ENCODE assay signal across 30 mouse cellular contexts in genomic region chr9:49310821-49311220, GRCm38 (mm10). TPM values are rescaled to one million over a fixed set of nuclear protein-coding genes. Genes with fewer than 3 reads are reported as not detected.
A peak's percentile ranks its signal among the peaks of the same experiment; 100 is the strongest.
DNase-seq lines count a peak whose midpoint lies in the region; ATAC-seq and TF ChIP-seq lines count a peak whose summit lies in the region.
"Had no signal": no experiment of that assay in that cellular context is flagged by ENCODE, and none has a peak within 500 bp of the region (broad histone marks: within the 10 kb centered on the region; RNA-seq: fewer than 3 reads in every experiment).

No protein-coding gene starts in this region.

- ATAC-seq in forebrain, postnatal 0 days = no peak
- ATAC-seq in forebrain, embryonic 16.5 days = no peak
- no peak for ATAC-seq in lung, embryonic 14.5 days (ENCODE audit: insufficient read depth)
- no peak for ATAC-seq in midbrain, postnatal 0 days (ENCODE audit: low FRiP score)
- ATAC-seq: CD4-positive, CD25-positive, alpha-beta regulatory T cell, adult 4 months; forebrain, embryonic 13.5 days; intestine, postnatal 0 days had no signal

- H3K36me3 ChIP-seq in forebrain, postnatal 0 days (ENCODE audit: insufficient read depth) = no peaks in the 10 kb centered on the region
- H3K36me3 ChIP-seq in forebrain, embryonic 16.5 days (ENCODE audit: control insufficient read depth, insufficient read depth) = no peaks in the 10 kb centered on the region
- no peaks in the 10 kb centered on the region for H3K36me3 ChIP-seq in lung, embryonic 14.5 days (ENCODE audit: insufficient read depth)
- H3K36me3 ChIP-seq in midbrain, postnatal 0 days (ENCODE audit: insufficient read depth, low read length) = no peaks in the 10 kb centered on the region
- H3K36me3 ChIP-seq in midbrain, embryonic 10.5 days = no peaks in the 10 kb centered on the region
- H3K36me3 ChIP-seq: embryonic facial prominence, embryonic 15.5 days; heart, embryonic 12.5 days; heart, embryonic 15.5 days; hindbrain, embryonic 10.5 days; hindbrain, embryonic 13.5 days had no signal

- peak; percentile 8 for DNase-seq in forebrain, postnatal 0 days
- DNase-seq in lung, embryonic 14.5 days = peak; percentile 75
- DNase-seq in lung, adult 2 months = no peak
- peak; percentile 51 for DNase-seq in midbrain, postnatal 0 days (ENCODE audit: low spot score)
- no peak for DNase-seq in midbrain, embryonic 10.5 days (ENCODE audit: low spot score)
- DNase-seq in brain, embryonic 14.5 days (ENCODE audit: low read depth) = peak; percentile 30
- DNase-seq in left cerebral cortex, postnatal 36 days (ENCODE audit: low spot score in 2 of 2) = no peak
- DNase-seq: adrenal gland, postnatal 10 days; adrenal gland, postnatal 36 days; cerebellum, adult 11-12 months; cerebellum, adult 8-10 months; cerebellum, postnatal 10 days; cerebellum, postnatal 36 days; embryo, embryonic 11 days; gastrocnemius, postnatal 10 days; gastrocnemius, postnatal 36 days; heart, postnatal 10 days had no signal

- H3K27me3 ChIP-seq in forebrain, postnatal 0 days (ENCODE audit: insufficient read depth, low read length) = no peaks in the 10 kb centered on the region; the same call in 1 of the 2 replicates
- no peaks in the 10 kb centered on the region for H3K27me3 ChIP-seq in forebrain, embryonic 16.5 days (replicated peaks; ENCODE audit: control insufficient read depth, insufficient read depth, low read length)
- no peaks in the 10 kb centered on the region for H3K27me3 ChIP-seq in lung, embryonic 14.5 days (ENCODE audit: insufficient read depth, low read length)
- no peaks in the 10 kb centered on the region for H3K27me3 ChIP-seq in midbrain, postnatal 0 days (ENCODE audit: insufficient read depth, low read length)
- H3K27me3 ChIP-seq in midbrain, embryonic 10.5 days (ENCODE audit: low read depth, poor library complexity, severe bottlenecking) = no peaks in the 10 kb centered on the region
- H3K27me3 ChIP-seq: embryonic facial prominence, embryonic 15.5 days; forebrain, embryonic 13.5 days; heart, embryonic 12.5 days; heart, embryonic 15.5 days; hindbrain, embryonic 13.5 days had no signal

- no peak for TF ChIP-seq CTCF in forebrain, postnatal 0 days (IDR thresholded peaks at IDR 0.05; ENCODE audit: low read depth)
- TF ChIP-seq CTCF in lung, embryonic 14.5 days (IDR thresholded peaks at IDR 0.05; ENCODE audit: low read depth) = no peak
- no peak for TF ChIP-seq CTCF in lung, adult 2 months (IDR thresholded peaks at IDR 0.05; ENCODE audit: insufficient read depth, low read length)
- no peak for TF ChIP-seq CTCF in midbrain, postnatal 0 days (IDR thresholded peaks at IDR 0.05)
- no peak for TF ChIP-seq CTCF in brain, embryonic 14.5 days (IDR thresholded peaks at IDR 0.05; ENCODE audit: borderline replicate concordance, extremely low read depth, insufficient read depth, insufficient read length)

- H3K4me2 ChIP-seq in forebrain, postnatal 0 days (ENCODE audit: low read depth) = no peak overlapping the region
- H3K4me2 ChIP-seq in forebrain, embryonic 16.5 days (ENCODE audit: low read length) = no peak overlapping the region
- no peak overlapping the region for H3K4me2 ChIP-seq in lung, embryonic 14.5 days
- no peak overlapping the region for H3K4me2 ChIP-seq in midbrain, postnatal 0 days (ENCODE audit: low read depth, low read length, poor library complexity, severe bottlenecking)
- H3K4me2 ChIP-seq: embryonic facial prominence, embryonic 15.5 days; forebrain, embryonic 13.5 days; heart, embryonic 12.5 days; heart, embryonic 15.5 days; hindbrain, embryonic 13.5 days had no signal

- H3K9ac ChIP-seq in forebrain, postnatal 0 days = no peak overlapping the region
- no peak overlapping the region for H3K9ac ChIP-seq in forebrain, embryonic 16.5 days (replicated peaks; ENCODE audit: low read depth, low read length)
- H3K9ac ChIP-seq in lung, embryonic 14.5 days = no peak overlapping the region
- no peak overlapping the region for H3K9ac ChIP-seq in midbrain, postnatal 0 days (replicated peaks; ENCODE audit: low read length, poor library complexity, severe bottlenecking)
- H3K9ac ChIP-seq: embryonic facial prominence, embryonic 15.5 days; forebrain, embryonic 13.5 days; heart, embryonic 12.5 days; heart, embryonic 15.5 days; hindbrain, embryonic 13.5 days had no signal

- intact Hi-C loops in left cerebral cortex, postnatal 36 days (cut with DNase I) = no loop called here

- no peaks in the 10 kb centered on the region for H3K9me3 ChIP-seq in forebrain, postnatal 0 days (ENCODE audit: low read length)
- no peaks in the 10 kb centered on the region for H3K9me3 ChIP-seq in forebrain, embryonic 16.5 days (ENCODE audit: control insufficient read depth, low read length)
- H3K9me3 ChIP-seq in lung, embryonic 14.5 days (ENCODE audit: low read depth, low read length) = no peaks in the 10 kb centered on the region
- no peaks in the 10 kb centered on the region for H3K9me3 ChIP-seq in midbrain, postnatal 0 days (ENCODE audit: low read length)
- no peaks in the 10 kb centered on the region for H3K9me3 ChIP-seq in midbrain, embryonic 10.5 days (replicated peaks)
- H3K9me3 ChIP-seq: embryonic facial prominence, embryonic 15.5 days; forebrain, embryonic 13.5 days; heart, embryonic 12.5 days; heart, embryonic 15.5 days; hindbrain, embryonic 10.5 days; hindbrain, embryonic 13.5 days had no signal

- H3K27ac ChIP-seq in forebrain, postnatal 0 days (ENCODE audit: low read depth, low read length) = no peak overlapping the region
- no peak overlapping the region for H3K27ac ChIP-seq in forebrain, embryonic 16.5 days (ENCODE audit: low read length)
- H3K27ac ChIP-seq in lung, embryonic 14.5 days (ENCODE audit: low read depth) = no peak overlapping the region
- H3K27ac ChIP-seq in midbrain, postnatal 0 days (ENCODE audit: low read depth, low read length) = no peak overlapping the region
- no peak overlapping the region for H3K27ac ChIP-seq in midbrain, embryonic 10.5 days (replicated peaks)
- H3K27ac ChIP-seq: embryonic facial prominence, embryonic 15.5 days; forebrain, embryonic 13.5 days; heart, embryonic 15.5 days; hindbrain, embryonic 10.5 days; hindbrain, embryonic 13.5 days had no signal

- no peak for TF ChIP-seq POLR2A in lung, adult 2 months (IDR thresholded peaks at IDR 0.05; ENCODE audit: borderline replicate concordance, extremely low read depth, low read depth, low read length)
- no peak for TF ChIP-seq POLR2A in brain, embryonic 14.5 days (IDR thresholded peaks at IDR 0.05; ENCODE audit: borderline replicate concordance, extremely low read depth, insufficient read depth, insufficient read length, poor library complexity, severe bottlenecking)

- no peak overlapping the region for H3K4me3 ChIP-seq in forebrain, postnatal 0 days (ENCODE audit: low read depth, low read length)
- no peak overlapping the region for H3K4me3 ChIP-seq in forebrain, embryonic 16.5 days (replicated peaks; ENCODE audit: low read length)
- H3K4me3 ChIP-seq in lung, embryonic 14.5 days (ENCODE audit: low read depth, low read length) = no peak overlapping the region
- no peak overlapping the region for H3K4me3 ChIP-seq in lung, adult 2 months (replicated peaks; ENCODE audit: extremely low read depth, low read depth, low read length)
- no peak overlapping the region for H3K4me3 ChIP-seq in midbrain, postnatal 0 days (ENCODE audit: low read depth, low read length)
- no peak overlapping the region for H3K4me3 ChIP-seq in midbrain, embryonic 10.5 days
- H3K4me3 ChIP-seq: embryonic facial prominence, embryonic 15.5 days; forebrain, embryonic 13.5 days; heart, embryonic 12.5 days; heart, embryonic 15.5 days; hindbrain, embryonic 10.5 days; hindbrain, embryonic 13.5 days had no signal

- WGBS in forebrain, postnatal 0 days = 37% methylated on average over 4 of the region's 4 CpGs
- 32% methylated on average over 4 of the region's 4 CpGs for WGBS in forebrain, embryonic 16.5 days
- 23% methylated on average over 4 of the region's 4 CpGs for WGBS in lung, embryonic 14.5 days
- 35% methylated on average over 4 of the region's 4 CpGs for WGBS in lung, adult 2 months
- 55% methylated on average over 4 of the region's 4 CpGs for WGBS in midbrain, postnatal 0 days
- WGBS in midbrain, embryonic 10.5 days = 76% methylated on average over 4 of the region's 4 CpGs

- no peaks in the 10 kb centered on the region for H3K4me1 ChIP-seq in forebrain, postnatal 0 days (ENCODE audit: insufficient read depth)
- H3K4me1 ChIP-seq in forebrain, embryonic 16.5 days (replicated peaks; ENCODE audit: control insufficient read depth, insufficient read depth, low read length) = no peaks in the 10 kb centered on the region
- H3K4me1 ChIP-seq in lung, embryonic 14.5 days (ENCODE audit: insufficient read depth) = no peaks in the 10 kb centered on the region
- H3K4me1 ChIP-seq in lung, adult 2 months (ENCODE audit: control insufficient read depth, insufficient read depth, low read length) = no peaks in the 10 kb centered on the region
- 0 out of 2 replicates have a peak, but pooled peaks cover 2% of the 10 kb centered on the region for H3K4me1 ChIP-seq in midbrain, postnatal 0 days (ENCODE audit: insufficient read depth, low read length)
- no peaks in the 10 kb centered on the region for H3K4me1 ChIP-seq in midbrain, embryonic 10.5 days
- H3K4me1 ChIP-seq: embryonic facial prominence, embryonic 15.5 days; forebrain, embryonic 13.5 days; hindbrain, embryonic 10.5 days; hindbrain, embryonic 13.5 days had no signal

RNA-seq across cellular contexts. Expression of gene Drd2, which starts 29.6 kb away (rescaled TPM):
- 7.4 and 10.0 TPM in 2 replicates for total RNA-seq in forebrain, postnatal 0 days (2014; rRNA removed)
- 4.9 and 6.3 TPM in 2 replicates for polyA plus RNA-seq in forebrain, postnatal 0 days (2015; fragmentation: Nextera tagmentation; extraction: Ambion mirVana)
- 4.7 and 6.2 TPM in 2 replicates for polyA plus RNA-seq in forebrain, embryonic 16.5 days (2015; fragmentation: Nextera tagmentation; extraction: Ambion mirVana)
- polyA plus RNA-seq in lung, embryonic 14.5 days (2014; fragmentation: Nextera tagmentation; extraction: Ambion mirVana) = not detected in 2 replicates
- polyA plus RNA-seq in lung, adult 2 months (2012; rRNA removed) = 0.12 TPM in 1 of 2 replicates, not detected in the other
- 12.7 and 13.3 TPM in 2 replicates for total RNA-seq in midbrain, postnatal 0 days (2014; rRNA removed)
- polyA plus RNA-seq in midbrain, postnatal 0 days (2015; fragmentation: Nextera tagmentation; extraction: Ambion mirVana) = 7.8 and 8.6 TPM in 2 replicates
- 0.48 and 0.65 TPM in 2 replicates for polyA plus RNA-seq in midbrain, embryonic 10.5 days (2016; fragmentation: Nextera tagmentation; extraction: Ambion mirVana)
- 5.7 and 8.2 TPM in 2 replicates for polyA plus RNA-seq in brain, embryonic 14.5 days (2012; rRNA removed)
- 10 to 100 TPM in 1 of 2 experiments, 1 to 10 TPM in 1; 9.8 to 14.5 TPM for total RNA-seq in left cerebral cortex, postnatal 36 days (2021)
- total RNA-seq: gastrocnemius, adult 18-20 months; gastrocnemius, postnatal 10 days; gastrocnemius, postnatal 36 days; granulocyte monocyte progenitor cell, adult 5-6 weeks; MEL had no signal
- polyA plus RNA-seq: CD4-positive, CD25-positive, alpha-beta regulatory T cell, adult 4 months; embryonic facial prominence, embryonic 11.5 days; heart, embryonic 12.5 days; intestine, postnatal 0 days had no signal

Comparison
In these comparisons a context has a peak if more than half of its experiments do, and no peak if none do; other contexts are left out.
1. DNase-seq: peak in forebrain, postnatal 0 days (single experiment), lung, embryonic 14.5 days (single experiment), midbrain, postnatal 0 days (single experiment) and brain, embryonic 14.5 days (single experiment); none in lung, adult 2 months (single experiment), midbrain, embryonic 10.5 days (single experiment) and left cerebral cortex, postnatal 36 days (0 of 2).